In the genomic region with DNA sequence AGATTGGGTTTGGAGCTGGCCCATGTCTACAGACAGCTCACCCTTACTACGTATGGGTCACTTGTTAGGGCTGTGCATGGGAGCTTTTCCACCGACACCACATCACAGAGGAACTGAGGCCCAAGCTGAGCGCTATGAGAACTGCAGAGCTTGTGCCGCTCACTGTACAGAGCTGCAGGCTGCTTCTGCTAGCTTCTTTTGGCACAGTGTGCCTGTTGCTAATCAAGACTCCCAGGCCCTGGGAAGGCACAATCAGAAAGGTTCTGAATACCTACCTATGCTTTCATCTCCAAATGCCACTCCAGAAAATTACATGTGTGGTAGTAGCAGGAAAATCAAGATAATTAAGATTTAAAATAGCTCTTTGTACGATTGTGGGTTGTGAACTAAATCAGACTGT, we compare ENCODE assay signal across 25 mouse cellular contexts.
DNase-seq lines count a peak whose midpoint lies in the region; ATAC-seq and TF ChIP-seq lines count a peak whose summit lies in the region.
"Had no signal": no experiment of that assay in that cellular context is flagged by ENCODE, and none has a peak within 500 bp of the region (broad histone marks: within the 10 kb centered on the region; RNA-seq: fewer than 3 reads in every experiment).

No protein-coding gene starts in this region.

- WGBS in forebrain, embryonic 15.5 days = 57% methylated on average over 5 of the region's 5 CpGs
- 78% methylated on average over 5 of the region's 5 CpGs for WGBS in forebrain, embryonic 11.5 days
- WGBS in midbrain, embryonic 16.5 days = 67% methylated on average over 5 of the region's 5 CpGs
- 88% methylated on average over 5 of the region's 5 CpGs for WGBS in midbrain, embryonic 11.5 days

- peak; percentile 51; the same call in 1 of the 2 replicates for ATAC-seq in forebrain, embryonic 15.5 days (replicated peaks)
- no peak for ATAC-seq in forebrain, embryonic 11.5 days (replicated peaks; ENCODE audit: low FRiP score)
- peak; percentile 67; the same call in 1 of the 2 replicates for ATAC-seq in midbrain, embryonic 16.5 days
- no peak for ATAC-seq in midbrain, embryonic 11.5 days (ENCODE audit: low FRiP score)
- ATAC-seq: activated CD4-positive, CD25-positive, alpha-beta regulatory T cell, adult 4 months; hindbrain, postnatal 0 days; Patski had no signal

- H3K36me3 ChIP-seq in forebrain, embryonic 15.5 days = no peaks in the 10 kb centered on the region
- no peaks in the 10 kb centered on the region for H3K36me3 ChIP-seq in forebrain, embryonic 11.5 days (ENCODE audit: control insufficient read depth, insufficient read depth, low read length)
- H3K36me3 ChIP-seq in midbrain, embryonic 16.5 days (ENCODE audit: control insufficient read depth, insufficient read depth, low read length) = no peaks in the 10 kb centered on the region
- no peaks in the 10 kb centered on the region for H3K36me3 ChIP-seq in midbrain, embryonic 11.5 days (ENCODE audit: control insufficient read depth, insufficient read depth, low read length)
- H3K36me3 ChIP-seq: embryonic facial prominence, embryonic 15.5 days; heart, embryonic 15.5 days; hindbrain, embryonic 13.5 days had no signal

- TF ChIP-seq CTCF in brain, embryonic 14.5 days (IDR thresholded peaks at IDR 0.05; ENCODE audit: borderline replicate concordance, extremely low read depth, insufficient read depth, insufficient read length) = no peak

- H3K27ac ChIP-seq in forebrain, embryonic 15.5 days (replicated peaks) = peak overlapping the region; percentile 47; the same call in 1 of the 2 replicates
- H3K27ac ChIP-seq in forebrain, embryonic 11.5 days (ENCODE audit: low read depth, low read length) = no peak overlapping the region
- no peak overlapping the region for H3K27ac ChIP-seq in midbrain, embryonic 16.5 days (ENCODE audit: low read length)
- no peak overlapping the region for H3K27ac ChIP-seq in midbrain, embryonic 11.5 days (ENCODE audit: low read depth, low read length)
- H3K27ac ChIP-seq: embryonic facial prominence, embryonic 15.5 days; heart, adult 2 months; heart, embryonic 15.5 days; hindbrain, embryonic 13.5 days; hindbrain, postnatal 0 days had no signal

- peaks cover 5% of the 10 kb centered on the region; the same call in 1 of the 2 replicates for H3K4me1 ChIP-seq in forebrain, embryonic 15.5 days
- H3K4me1 ChIP-seq in forebrain, embryonic 11.5 days (replicated peaks; ENCODE audit: control insufficient read depth, insufficient read depth, low read length) = no peaks in the 10 kb centered on the region
- peaks cover 4% of the 10 kb centered on the region; the same call in 1 of the 2 replicates for H3K4me1 ChIP-seq in midbrain, embryonic 16.5 days (ENCODE audit: control insufficient read depth, insufficient read depth, low read length)
- H3K4me1 ChIP-seq in midbrain, embryonic 11.5 days (ENCODE audit: control insufficient read depth, insufficient read depth, low read length) = no peaks in the 10 kb centered on the region
- H3K4me1 ChIP-seq: embryonic facial prominence, embryonic 15.5 days; hindbrain, embryonic 13.5 days had no signal

- H3K27me3 ChIP-seq in forebrain, embryonic 15.5 days = no peaks in the 10 kb centered on the region
- no peaks in the 10 kb centered on the region for H3K27me3 ChIP-seq in forebrain, embryonic 11.5 days (ENCODE audit: control insufficient read depth, insufficient read depth, low read length)
- H3K27me3 ChIP-seq in midbrain, embryonic 16.5 days (ENCODE audit: control insufficient read depth, insufficient read depth, low read depth, low read length) = no peaks in the 10 kb centered on the region
- H3K27me3 ChIP-seq in midbrain, embryonic 11.5 days (ENCODE audit: control insufficient read depth, insufficient read depth, low read length) = no peaks in the 10 kb centered on the region
- H3K27me3 ChIP-seq: CH12.LX; embryonic facial prominence, embryonic 15.5 days; heart, embryonic 15.5 days; hindbrain, embryonic 13.5 days had no signal

- H3K9ac ChIP-seq in forebrain, embryonic 15.5 days (replicated peaks) = no peak overlapping the region
- H3K9ac ChIP-seq in forebrain, embryonic 11.5 days (ENCODE audit: low read length) = no peak overlapping the region
- H3K9ac ChIP-seq in midbrain, embryonic 16.5 days (ENCODE audit: low read depth, low read length) = no peak overlapping the region
- H3K9ac ChIP-seq in midbrain, embryonic 11.5 days (ENCODE audit: low read length) = no peak overlapping the region
- H3K9ac ChIP-seq: embryonic facial prominence, embryonic 15.5 days; heart, embryonic 15.5 days; hindbrain, embryonic 13.5 days had no signal

- no peaks in the 10 kb centered on the region for H3K9me3 ChIP-seq in forebrain, embryonic 15.5 days
- H3K9me3 ChIP-seq in forebrain, embryonic 11.5 days (ENCODE audit: control insufficient read depth, low read length) = no peaks in the 10 kb centered on the region
- H3K9me3 ChIP-seq in midbrain, embryonic 16.5 days (replicated peaks; ENCODE audit: control insufficient read depth, low read length, poor library complexity, severe bottlenecking) = no peaks in the 10 kb centered on the region
- no peaks in the 10 kb centered on the region for H3K9me3 ChIP-seq in midbrain, embryonic 11.5 days (ENCODE audit: control insufficient read depth, low read length)
- H3K9me3 ChIP-seq: embryonic facial prominence, embryonic 15.5 days; heart, embryonic 15.5 days; hindbrain, embryonic 13.5 days had no signal

- H3K4me3 ChIP-seq in forebrain, embryonic 15.5 days = no peak overlapping the region
- no peak overlapping the region for H3K4me3 ChIP-seq in forebrain, embryonic 11.5 days (ENCODE audit: low read depth, low read length)
- H3K4me3 ChIP-seq in midbrain, embryonic 16.5 days (ENCODE audit: low read depth, low read length) = no peak overlapping the region
- no peak overlapping the region for H3K4me3 ChIP-seq in midbrain, embryonic 11.5 days (ENCODE audit: low read depth, low read length)
- H3K4me3 ChIP-seq: embryonic facial prominence, embryonic 15.5 days; erythroblast, embryonic 14.5 days; heart, adult 2 months; heart, embryonic 15.5 days; hindbrain, embryonic 13.5 days had no signal

- no peak for DNase-seq in forebrain, embryonic 11.5 days (ENCODE audit: low spot score)
- no peak for DNase-seq in midbrain, embryonic 11.5 days (ENCODE audit: low spot score, missing footprints)
- DNase-seq in brain, embryonic 14.5 days (ENCODE audit: low read depth) = peak; percentile 50
- DNase-seq in telencephalon, adult 2 months (ENCODE audit: low read depth, low spot score) = peak; percentile 51
- DNase-seq in kidney, postnatal 14 days = no peak
- DNase-seq: adrenal gland, adult 2 months; adrenal gland, postnatal 25 days; cerebellum, adult 11 months; cerebellum, adult 8-10 months; cerebellum, postnatal 14 days; embryo, embryonic 11 days; gastrocnemius, postnatal 10 days; heart, adult 2 months; heart, postnatal 14 days had no signal

- TF ChIP-seq POLR2A in brain, embryonic 14.5 days (IDR thresholded peaks at IDR 0.05; ENCODE audit: borderline replicate concordance, extremely low read depth, insufficient read depth, insufficient read length, poor library complexity, severe bottlenecking) = no peak

- H3K4me2 ChIP-seq in forebrain, embryonic 15.5 days (replicated peaks) = no peak overlapping the region
- H3K4me2 ChIP-seq in forebrain, embryonic 11.5 days (ENCODE audit: low read depth, low read length, severe bottlenecking) = no peak overlapping the region
- no peak overlapping the region for H3K4me2 ChIP-seq in midbrain, embryonic 16.5 days (ENCODE audit: low read length)
- H3K4me2 ChIP-seq in midbrain, embryonic 11.5 days = no peak overlapping the region
- H3K4me2 ChIP-seq: embryonic facial prominence, embryonic 15.5 days; heart, embryonic 11.5 days; heart, embryonic 15.5 days; hindbrain, embryonic 13.5 days had no signal

Comparison
In these comparisons a context has a peak if more than half of its experiments do, and no peak if none do; other contexts are left out.
1. ATAC-seq: peak in forebrain, embryonic 15.5 days (single experiment) and midbrain, embryonic 16.5 days (single experiment); none in forebrain, embryonic 11.5 days (single experiment) and midbrain, embryonic 11.5 days (single experiment).
2. DNase-seq: peak in brain, embryonic 14.5 days (single experiment) and telencephalon, adult 2 months (single experiment); none in forebrain, embryonic 11.5 days (single experiment), midbrain, embryonic 11.5 days (single experiment) and kidney, postnatal 14 days (single experiment).